Mouse (Mus musculus) hindbrain, embryonic 15.5 days (tissue): ENCODE results near the gene Wdr27. TPM values are rescaled to one million over a fixed set of nuclear protein-coding genes. Genes with fewer than 3 reads are reported as not detected.

ENCODE experiments used
- ATAC-seq: fragments of 200-750 bp; cut with Nextera tagmentation; 2 replicates; pipeline ENCODE4 v1.8.0; 2017; ENCODE audit warnings: low read depth, moderate number of reproducible peaks, moderate TSS enrichment; ENCODE audit not compliant: low FRiP score
- H3K27ac ChIP-seq: fragments of 300-500 bp; sonication (generic); replicated peaks from 2 replicates; pipeline ENCODE4 v1.5.1; 2015; ENCODE audit warnings: mild to moderate bottlenecking, inconsistent platforms
- H3K27me3 ChIP-seq: fragments of 300-500 bp; sonication (generic); 2 replicates; pipeline ENCODE4 v1.6.1; 2015; ENCODE audit warnings: control low read depth, inconsistent platforms
- H3K36me3 ChIP-seq: fragments of 300-500 bp; sonication (generic); 2 replicates; pipeline ENCODE4 v1.6.1; 2015; ENCODE audit warnings: control low read depth, inconsistent platforms
- H3K4me1 ChIP-seq: fragments of 300-500 bp; sonication (generic); replicated peaks from 2 replicates; pipeline ENCODE4 v1.6.1; 2015; ENCODE audit warnings: control low read depth, inconsistent platforms
- H3K4me2 ChIP-seq: fragments of 300-500 bp; sonication (generic); 2 replicates; pipeline ENCODE4 v1.6.1; 2015; ENCODE audit warnings: moderate library complexity, mild to moderate bottlenecking, inconsistent platforms
- H3K4me3 ChIP-seq: fragments of 300-500 bp; sonication (generic); 2 replicates; pipeline ENCODE4 v1.5.1; 2015; ENCODE audit warnings: mild to moderate bottlenecking, inconsistent platforms
- H3K9ac ChIP-seq: fragments of 300-500 bp; sonication (generic); 2 replicates; pipeline ENCODE4 v1.6.1; 2015; ENCODE audit warnings: inconsistent platforms
- H3K9me3 ChIP-seq: fragments of 300-500 bp; sonication (generic); 2 replicates; pipeline ENCODE4 v1.6.1; 2016; ENCODE audit warnings: control low read depth, inconsistent platforms
- WGBS: fragments of 180-500 bp; shearing (Covaris S2); methylation state at CpG from one replicate; pipeline ENCODE4 v1.1.7; 2015; 5-methylcytosine and 5-hydroxymethylcytosine counted together
- polyA plus RNA-seq: library from polyadenylated mRNA; unstranded; fragments of >200 nt; fragmentation: Nextera tagmentation; extraction: Ambion mirVana; gene quantifications from 2 replicates; pipeline ENCODE4 v1.2.1, GENCODE M21; 2015

The Wdr27 gene
- polyA plus RNA-seq, 1 experiment from 2014 or later: 9.9 TPM

DNA sequence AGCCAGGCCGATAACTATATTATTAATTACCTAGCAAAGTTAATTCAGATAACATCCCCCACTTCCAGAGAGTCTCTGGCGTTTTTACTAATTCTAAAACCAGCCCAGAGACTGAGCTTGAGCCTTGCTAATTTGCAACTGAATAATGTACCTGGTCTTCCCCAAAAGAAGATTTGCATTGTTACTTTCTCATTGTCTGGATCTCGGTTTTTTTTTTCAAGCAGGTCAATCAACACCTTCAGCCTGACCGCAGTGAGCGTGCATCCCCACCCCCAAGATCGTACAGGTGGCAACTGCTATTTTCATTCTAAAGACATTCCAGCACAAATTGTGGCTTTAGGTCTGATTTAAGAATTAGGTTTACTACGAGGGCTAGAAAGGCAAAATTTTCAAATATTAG is 136.2 kb downstream of the Wdr27 start:
- no peaks in the 10 kb centered on the region for H3K36me3 ChIP-seq
- WGBS: 92% methylated on average over 7 of the region's 7 CpGs
- no peak overlapping the region for H3K4me2 ChIP-seq
- H3K27ac ChIP-seq: no peak overlapping the region
- no peaks in the 10 kb centered on the region for H3K27me3 ChIP-seq
- H3K4me1 ChIP-seq: no peaks in the 10 kb centered on the region
- no peak for ATAC-seq
- no peak overlapping the region for H3K9ac ChIP-seq
- H3K9me3 ChIP-seq: no peaks in the 10 kb centered on the region
- H3K4me3 ChIP-seq: no peak overlapping the region

DNA sequence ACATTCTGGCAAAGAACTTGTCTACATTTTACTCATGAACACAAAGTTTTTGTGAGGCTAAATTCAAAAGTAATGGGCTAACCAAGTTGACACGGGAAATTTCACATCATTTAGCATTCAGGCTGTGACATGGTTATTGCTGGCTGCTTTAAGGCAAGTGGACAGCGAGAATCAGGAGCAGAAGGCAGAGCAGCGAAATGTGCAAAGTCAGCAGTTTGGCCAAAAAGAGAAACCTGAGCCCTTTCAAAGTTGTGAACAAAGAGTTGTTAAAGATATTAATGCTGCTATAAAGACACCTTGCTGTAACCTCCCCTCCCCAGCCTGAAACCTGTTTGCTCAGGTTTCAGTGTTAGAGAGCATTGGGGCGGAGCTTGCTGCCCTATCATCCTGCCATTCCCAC is 143.7 kb downstream of the Wdr27 start:
- Histone ChIP-seq H3K4me3 (no peak overlapping the region), H3K9me3 (no peaks in the 10 kb centered on the region), H3K4me2 (no peak overlapping the region), H3K36me3 (no peaks in the 10 kb centered on the region), H3K4me1 (no peaks in the 10 kb centered on the region), H3K9ac (no peak overlapping the region), H3K27ac (no peak overlapping the region), H3K27me3 (no peaks in the 10 kb centered on the region)
- 92% methylated on average over 4 of the region's 4 CpGs for WGBS
- no peak for ATAC-seq

DNA sequence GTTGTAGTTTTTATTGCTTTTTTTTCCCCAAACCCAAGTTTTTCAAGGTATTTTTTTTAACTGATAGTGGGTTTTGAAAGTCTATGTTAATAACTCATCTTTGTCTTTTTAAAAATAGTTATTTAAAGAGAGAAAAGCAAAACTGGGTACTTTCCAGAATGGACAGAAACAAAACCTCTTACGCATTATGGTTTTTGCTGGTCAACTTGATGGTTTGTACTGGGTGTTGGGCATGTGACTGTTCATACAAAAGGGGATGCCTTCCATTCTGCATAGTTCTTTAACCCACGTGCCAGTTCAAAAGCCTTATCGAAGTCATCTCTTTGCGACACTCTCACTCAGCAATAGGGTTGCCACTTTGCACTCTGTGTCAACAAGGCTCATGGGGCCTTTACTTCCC is 147.9 kb downstream of the Wdr27 start:
- Histone ChIP-seq H3K27ac (no peak overlapping the region), H3K9me3 (no peaks in the 10 kb centered on the region), H3K36me3 (no peaks in the 10 kb centered on the region), H3K4me2 (no peak overlapping the region), H3K4me1 (no peaks in the 10 kb centered on the region), H3K27me3 (no peaks in the 10 kb centered on the region), H3K4me3 (no peak overlapping the region), H3K9ac (no peak overlapping the region)
- ATAC-seq: no peak
- WGBS: 93% methylated on average over 4 of the region's 4 CpGs

DNA sequence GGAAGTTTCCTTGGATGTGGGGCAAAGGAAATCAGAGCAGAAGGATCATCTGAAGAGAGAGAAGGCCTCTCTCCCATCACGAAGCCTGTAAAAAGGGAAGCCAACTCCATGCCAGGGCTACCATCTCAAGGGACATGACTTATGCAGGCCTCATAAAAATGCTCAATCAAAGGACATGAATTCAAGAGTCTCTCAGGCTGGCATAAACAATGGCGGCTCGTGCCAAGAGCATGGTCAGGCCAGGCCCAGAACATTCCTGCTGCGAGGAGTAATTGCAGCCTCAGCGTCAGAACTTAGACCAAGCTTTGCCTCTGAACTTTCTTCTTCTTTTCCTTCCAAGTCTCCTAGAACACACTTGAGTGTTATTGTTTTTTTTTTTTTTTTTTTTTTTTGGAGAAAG is 163.6 kb downstream of the Wdr27 start:
- H3K27ac ChIP-seq: no peak overlapping the region
- H3K27me3 ChIP-seq: no peaks in the 10 kb centered on the region
- no peaks in the 10 kb centered on the region for H3K4me1 ChIP-seq
- H3K36me3 ChIP-seq: no peaks in the 10 kb centered on the region
- H3K9me3 ChIP-seq: no peaks in the 10 kb centered on the region
- no peak for ATAC-seq
- no peak overlapping the region for H3K4me2 ChIP-seq
- WGBS: 92% methylated on average over 5 of the region's 5 CpGs
- no peak overlapping the region for H3K9ac ChIP-seq
- no peak overlapping the region for H3K4me3 ChIP-seq

DNA sequence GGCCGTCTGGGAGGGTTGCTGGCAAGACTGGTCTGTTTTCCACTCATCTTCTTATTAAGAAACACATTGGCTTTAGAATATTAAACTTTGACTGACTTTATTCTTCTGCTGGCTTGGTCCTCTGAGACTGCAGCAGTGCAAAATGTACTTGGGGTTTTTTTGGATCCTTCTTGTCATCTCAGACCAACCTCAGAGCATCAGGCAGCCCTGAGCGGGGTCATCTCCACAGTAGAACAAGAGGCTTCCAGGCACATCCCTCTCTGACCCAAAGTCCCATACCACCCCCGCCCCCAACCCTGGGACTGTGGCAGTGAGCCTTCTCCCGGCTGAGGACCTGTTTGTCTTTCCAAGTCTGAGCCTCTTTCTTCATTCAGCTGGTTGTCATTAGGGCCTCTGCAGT is 171.6 kb downstream of the Wdr27 start:
- H3K27me3 ChIP-seq: no peaks in the 10 kb centered on the region
- no peaks in the 10 kb centered on the region for H3K4me1 ChIP-seq
- WGBS: 83% methylated on average over 4 of the region's 4 CpGs
- ATAC-seq: no peak
- no peaks in the 10 kb centered on the region for H3K9me3 ChIP-seq
- H3K36me3 ChIP-seq: no peaks in the 10 kb centered on the region
- H3K4me3 ChIP-seq: no peak overlapping the region
- H3K27ac ChIP-seq: no peak overlapping the region
- H3K9ac ChIP-seq: no peak overlapping the region
- H3K4me2 ChIP-seq: no peak overlapping the region

DNA sequence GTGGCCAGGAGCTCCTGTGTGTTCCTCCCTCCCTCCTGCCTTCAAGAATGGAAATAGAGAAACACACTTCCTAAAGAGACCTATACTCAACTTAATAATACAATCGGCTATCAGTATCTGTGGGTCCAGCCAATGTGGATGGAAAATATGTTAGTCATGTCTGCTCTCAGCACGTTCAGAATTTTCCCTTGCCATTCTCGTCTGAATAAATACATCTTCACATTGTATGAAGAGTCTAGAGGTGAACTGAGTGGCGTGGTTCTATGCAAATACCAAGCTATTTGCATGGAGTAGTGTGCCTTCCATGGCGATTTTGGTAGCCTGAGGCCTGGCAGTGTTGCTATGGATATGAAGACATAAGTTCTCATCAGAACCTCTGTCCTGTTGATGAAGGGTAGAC is 172.6 kb downstream of the Wdr27 start:
- Histone ChIP-seq H3K9me3 (no peaks in the 10 kb centered on the region), H3K4me1 (no peaks in the 10 kb centered on the region), H3K9ac (no peak overlapping the region), H3K4me3 (no peak overlapping the region), H3K36me3 (no peaks in the 10 kb centered on the region), H3K27ac (no peak overlapping the region), H3K4me2 (no peak overlapping the region), H3K27me3 (no peaks in the 10 kb centered on the region)
- no peak for ATAC-seq
- 76% methylated on average over 5 of the region's 5 CpGs for WGBS

Other genes with a start within 250 kb of the Wdr27 start
- 4.4 and 4.5 TPM in 2 replicates for gene Thbs2, start 248.9 kb downstream of the Wdr27 start, polyA plus RNA-seq
- 25.7 and 27.3 TPM in 2 replicates for gene 1600012H06Rik, start within 50 bp of the Wdr27 start, polyA plus RNA-seq
- gene Phf10, start 18.1 kb upstream of the Wdr27 start, polyA plus RNA-seq: 14.2 and 16.5 TPM in 2 replicates
- 8.3 and 8.7 TPM in 2 replicates for gene 9030025P20Rik, start 35.3 kb upstream of the Wdr27 start, polyA plus RNA-seq
- 0.29 and 0.59 TPM in 2 replicates for gene Gm3417, start 35.6 kb upstream of the Wdr27 start, polyA plus RNA-seq
- gene Gm3435, start 67.0 kb upstream of the Wdr27 start, polyA plus RNA-seq: 7.2 and 8.3 TPM in 2 replicates
- gene Ermard, start 98.0 kb upstream of the Wdr27 start, polyA plus RNA-seq: 69.1 and 73.3 TPM in 2 replicates
- gene Tcte3, start 98.3 kb upstream of the Wdr27 start, polyA plus RNA-seq: 0.52 and 0.71 TPM in 2 replicates
- 3.5 and 4.2 TPM in 2 replicates for gene Gm3448, start 98.4 kb upstream of the Wdr27 start, polyA plus RNA-seq